Mouse (Mus musculus) T-helper 1 cell (primary cell): ENCODE data around the gene Tspan14.

ENCODE experiments used
- in situ Hi-C: fragments of 300-600 bp; cut with MboI, MseI; formaldehyde crosslinking; loops from one replicate; pipeline ENCODE4 v1.15.1; 2025; ENCODE audit warnings: high pct_unique_total_duplicates

The Tspan14 gene

DNA sequence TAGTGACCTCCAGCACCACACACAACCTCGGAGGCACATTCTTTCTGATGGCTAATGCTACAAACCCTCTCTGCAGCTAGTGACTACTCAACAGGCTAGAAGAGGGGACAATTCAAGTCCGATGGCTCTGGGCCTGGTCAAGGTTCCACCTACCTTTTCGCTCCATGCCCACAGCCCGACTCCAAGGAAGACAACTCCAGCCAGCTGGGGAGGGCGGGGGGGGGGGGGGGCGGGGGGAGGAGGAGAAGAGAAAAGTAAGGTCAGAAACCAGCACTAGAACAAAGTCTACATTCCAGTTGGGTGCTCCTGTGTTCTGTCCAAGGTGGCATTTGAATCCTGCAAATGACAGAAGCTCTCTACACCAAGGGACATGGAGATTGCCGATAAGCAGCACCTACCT, 48.1 kb downstream of the Tspan14 start:
- in situ Hi-C loops: loop anchor here (5.0 kb wide), 1 partner anchor 54 kb away; no protein-coding TSS in a partner anchor

DNA sequence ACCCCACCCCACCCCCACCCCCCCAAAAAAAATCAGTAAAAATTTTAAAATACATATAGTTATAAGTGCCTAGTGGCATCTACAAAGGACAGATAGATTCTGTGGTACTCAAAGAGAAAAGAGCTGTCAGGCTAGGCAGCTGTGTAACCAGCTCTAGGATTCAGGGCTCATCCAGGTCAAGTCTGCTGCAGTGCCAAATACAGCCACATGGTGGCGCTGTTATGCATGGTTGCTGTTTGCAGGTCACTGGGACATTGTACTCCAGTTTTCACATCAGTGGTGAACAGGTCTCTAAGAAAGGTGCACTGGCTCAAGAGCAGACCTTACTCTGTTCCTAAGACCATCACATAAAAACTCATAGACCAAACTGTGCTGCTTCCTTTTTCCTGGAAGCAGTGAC, 49.0 kb downstream of the Tspan14 start:
- in situ Hi-C loops: loop anchor here (5.0 kb wide), 1 partner anchor 55 kb away; no protein-coding TSS in a partner anchor

DNA sequence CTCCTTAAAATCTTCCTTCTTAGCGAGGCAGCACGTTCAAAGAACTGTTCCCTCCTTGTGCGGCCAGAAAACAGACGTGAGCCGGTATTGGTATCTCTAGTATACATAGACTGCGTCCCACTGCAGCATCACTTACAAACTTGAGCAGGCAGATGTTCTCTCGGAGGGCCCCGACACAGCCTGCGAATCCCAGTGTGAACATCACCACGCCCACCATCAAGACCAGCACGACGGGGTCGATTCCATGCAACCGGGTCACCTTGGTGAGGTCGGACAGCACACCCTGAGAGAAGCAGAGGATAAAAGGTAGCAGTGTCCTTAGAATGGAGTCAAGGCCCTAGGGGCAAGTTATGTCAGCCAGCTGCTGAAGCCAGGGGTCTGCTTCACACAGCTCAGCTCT, 49.9 kb downstream of the Tspan14 start:
- in situ Hi-C loops: loop anchor here (5.0 kb wide), 1 partner anchor 56 kb away; no protein-coding TSS in a partner anchor

DNA sequence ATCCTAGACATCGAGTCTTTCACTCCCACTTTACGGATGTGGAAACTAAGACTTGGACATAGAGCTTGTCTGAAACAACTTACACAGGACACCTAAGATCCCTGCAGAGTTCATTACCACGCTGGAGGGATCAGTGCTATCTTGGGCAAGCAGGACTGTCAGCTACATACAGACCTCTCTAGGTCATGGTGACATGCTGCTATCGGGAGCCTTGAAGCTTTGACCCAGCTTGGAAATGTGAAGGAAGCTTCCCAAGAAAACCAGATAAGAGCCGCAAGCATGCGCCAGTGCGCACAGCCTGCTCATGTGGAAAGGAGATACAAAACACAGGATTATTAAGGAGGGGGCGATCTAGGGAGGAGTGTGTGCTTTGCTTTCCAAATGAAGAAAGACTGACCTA, 50.8 kb downstream of the Tspan14 start:
- in situ Hi-C loops: loop anchor here (5.0 kb wide), 1 partner anchor 56 kb away; no protein-coding TSS in a partner anchor

DNA sequence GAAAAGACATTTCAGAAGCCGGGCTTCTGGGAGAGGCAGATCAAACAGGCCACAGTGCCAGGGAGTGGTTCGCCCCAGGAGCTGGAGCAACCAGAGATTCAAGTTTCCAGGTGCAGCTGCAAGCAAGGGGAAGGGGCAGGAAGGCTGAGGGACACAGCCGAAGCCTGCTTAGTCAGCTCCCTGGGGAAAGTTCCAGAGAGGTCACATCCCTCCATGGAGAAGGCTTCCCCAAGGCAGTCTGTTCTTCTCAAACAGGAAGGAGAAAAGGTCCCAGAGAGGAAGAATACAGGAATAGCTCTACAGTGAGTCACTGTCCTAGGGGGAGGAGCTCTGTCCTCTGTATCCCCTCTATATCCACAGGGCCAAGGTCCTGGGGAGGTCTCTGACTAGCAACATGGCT, 51.9 kb downstream of the Tspan14 start:
- in situ Hi-C loops: loop anchor here (5.0 kb wide), 2 partner anchors 58 to 113 kb away; no protein-coding TSS in a partner anchor

DNA sequence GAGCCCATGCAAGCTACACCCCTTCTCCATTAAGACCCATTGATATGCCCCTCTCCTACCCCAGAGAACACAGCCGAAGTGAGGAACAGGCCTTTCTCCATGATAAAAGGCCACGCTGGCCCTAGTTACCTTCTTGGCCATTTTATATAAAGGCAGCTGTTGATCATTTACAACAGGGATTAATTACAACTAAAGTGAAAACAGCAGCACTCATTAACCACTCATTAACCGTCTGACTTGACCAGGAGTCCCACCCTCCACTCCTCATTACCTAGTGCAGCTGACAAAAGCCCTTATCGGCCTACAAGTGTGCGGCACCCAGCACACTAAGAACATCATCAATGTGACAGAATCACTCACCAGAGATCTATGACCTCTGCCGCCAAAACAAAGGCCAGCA, 52.9 kb downstream of the Tspan14 start:
- in situ Hi-C loops: loop anchor here (5.0 kb wide), 1 partner anchor 114 kb away; no protein-coding TSS in a partner anchor

DNA sequence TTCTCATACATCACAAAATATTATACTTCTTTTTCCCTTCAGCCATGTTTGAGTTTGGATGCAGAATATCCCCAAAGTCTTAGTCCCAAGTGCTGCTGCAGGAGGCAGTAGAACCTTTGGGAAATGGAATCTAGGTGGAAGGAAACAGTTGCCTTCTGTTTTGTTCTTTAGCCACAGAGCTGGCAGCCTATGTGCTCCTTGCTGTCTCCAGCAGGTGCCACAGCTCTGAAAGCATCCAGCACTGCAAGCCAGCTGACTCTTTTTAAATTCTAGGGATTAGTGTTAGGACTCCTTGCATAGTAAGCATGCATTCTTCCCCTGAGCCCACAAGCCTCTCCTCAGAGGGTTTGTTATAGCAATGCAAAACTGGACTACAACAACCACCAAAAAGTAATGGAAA, 55.1 kb downstream of the Tspan14 start:
- in situ Hi-C loops: loop anchor here (5.0 kb wide), 1 partner anchor 116 kb away; no protein-coding TSS in a partner anchor

DNA sequence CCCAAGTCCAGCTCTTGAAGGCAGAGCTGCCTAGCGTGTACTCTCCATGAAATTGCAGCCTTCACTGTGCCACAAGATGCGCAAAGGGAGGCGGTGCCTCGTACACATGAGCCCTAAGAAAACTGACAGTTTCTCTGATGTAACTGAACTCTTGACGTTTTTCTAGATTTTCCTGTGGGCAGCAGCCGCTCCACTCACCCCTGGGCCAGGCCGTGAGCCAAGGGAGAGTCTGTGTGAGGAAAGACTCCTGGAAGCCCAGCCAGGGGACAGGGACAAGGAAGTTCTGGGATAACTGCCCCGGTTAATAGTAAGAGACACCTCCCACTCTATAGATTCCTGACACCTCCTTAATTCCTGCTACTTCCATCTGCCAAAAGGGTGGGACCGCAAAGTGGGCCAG, 57.8 kb downstream of the Tspan14 start:
- in situ Hi-C loops: no loop called here

DNA sequence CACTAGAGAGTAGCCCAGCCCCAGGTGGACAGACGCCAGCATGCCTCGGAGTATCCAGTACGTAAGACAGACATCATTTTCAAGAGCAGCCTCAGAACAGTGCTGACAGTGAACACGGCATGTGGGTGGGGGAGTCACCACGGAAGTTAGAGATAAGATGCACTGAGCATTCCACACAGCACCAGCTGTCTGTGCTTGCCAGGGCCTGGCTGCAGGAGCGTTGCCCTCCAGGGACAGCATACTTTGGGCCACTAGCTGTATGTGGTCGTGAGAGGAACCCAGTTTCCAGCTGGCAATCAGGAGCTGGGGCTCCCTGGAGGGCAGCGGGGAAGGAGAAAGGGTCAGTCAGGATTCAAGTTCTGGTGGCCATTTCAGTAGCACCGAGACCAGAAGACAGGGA, 59.8 kb downstream of the Tspan14 start:
- in situ Hi-C loops: no loop called here

DNA sequence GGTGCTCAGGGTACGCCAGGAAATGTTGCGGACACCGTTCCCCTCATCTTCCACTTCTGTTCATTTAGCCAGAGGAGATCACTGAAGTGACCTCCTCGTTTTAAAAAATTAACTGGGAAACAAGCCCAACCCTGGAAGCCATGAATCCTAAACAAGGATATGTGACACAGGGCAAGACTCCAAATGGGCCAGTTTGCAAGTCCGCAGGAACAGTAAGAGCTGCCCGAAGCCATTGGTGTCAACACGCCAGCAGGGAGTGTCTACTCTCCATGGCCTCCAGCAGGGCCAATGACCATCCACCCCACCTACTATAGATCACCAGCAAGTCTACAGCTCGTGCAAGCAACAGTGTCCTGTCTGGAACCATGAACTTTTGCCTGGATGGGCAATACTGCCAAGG, 60.8 kb downstream of the Tspan14 start:
- in situ Hi-C loops: no loop called here

DNA sequence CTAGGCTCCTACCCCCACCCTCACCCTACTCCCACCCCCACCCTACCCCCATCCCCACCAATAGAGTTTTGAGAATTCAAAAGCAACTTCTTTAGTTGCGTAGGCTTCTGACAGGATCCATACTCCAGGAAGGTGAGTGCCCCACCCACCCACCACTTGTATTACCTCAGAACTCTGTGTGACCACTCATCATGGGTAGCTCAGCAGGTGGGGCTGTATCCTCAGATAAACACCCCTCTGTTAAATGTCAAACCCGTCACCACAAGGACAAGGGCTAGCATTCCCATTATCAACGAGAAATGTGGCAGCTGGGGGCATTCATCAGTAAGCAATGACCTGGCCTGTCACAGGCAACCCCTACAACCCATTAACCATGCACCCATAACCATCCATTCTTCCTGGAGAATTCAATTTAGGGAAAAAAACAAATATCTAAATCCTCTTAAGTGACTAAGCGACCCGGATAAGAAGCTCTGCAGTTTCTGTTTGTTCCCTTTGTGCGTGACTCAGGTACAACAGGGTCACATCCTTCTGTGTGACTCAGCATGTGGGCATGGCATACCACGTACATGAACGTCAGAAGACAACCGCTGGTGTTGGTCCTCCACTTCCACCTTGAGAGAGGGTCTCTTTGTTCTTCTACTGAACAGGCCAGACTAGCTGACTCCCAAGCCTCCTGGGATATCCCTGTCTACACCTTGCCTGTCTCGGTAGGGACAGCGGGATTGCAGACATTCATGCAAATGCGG, 64.1 kb downstream of the Tspan14 start:
- in situ Hi-C loops: no loop called here

DNA sequence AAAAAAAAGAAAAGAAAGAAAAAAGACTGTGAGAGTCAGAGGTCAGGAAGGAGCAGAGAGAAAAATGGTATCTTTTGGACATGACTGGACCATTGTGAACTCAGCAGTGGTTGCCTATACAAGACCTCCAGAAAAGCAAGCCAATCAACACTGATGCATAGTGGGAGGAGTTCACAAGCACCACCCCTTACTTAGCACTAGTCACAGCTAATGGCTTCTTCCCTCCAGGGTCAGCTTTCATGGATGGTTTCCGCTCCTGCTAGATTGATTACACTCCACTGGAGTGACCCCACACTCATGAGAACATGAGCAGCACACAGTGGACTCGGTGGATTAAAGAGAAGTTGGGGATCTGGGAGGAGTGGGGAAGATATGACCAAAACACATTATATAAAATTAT, 66.3 kb downstream of the Tspan14 start:
- in situ Hi-C loops: no loop called here

DNA sequence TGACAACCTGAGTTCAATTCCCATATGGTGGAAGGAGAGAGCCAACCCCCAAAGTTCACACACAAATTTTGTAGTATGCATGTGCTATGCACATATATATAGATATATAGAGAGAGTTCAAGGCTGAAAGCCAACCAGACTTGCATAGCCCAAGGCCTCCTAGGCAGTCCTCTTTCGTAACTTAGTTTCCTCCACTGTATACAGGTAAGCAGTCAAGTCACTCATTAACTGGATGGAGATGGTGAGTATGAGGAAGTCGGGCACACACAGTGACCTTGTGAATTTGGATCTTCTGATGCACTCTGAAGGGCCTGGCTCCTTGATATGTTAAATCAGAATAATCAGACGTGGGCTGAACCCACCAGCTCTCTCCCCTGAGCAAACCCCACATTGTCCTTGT, 68.7 kb downstream of the Tspan14 start:
- in situ Hi-C loops: no loop called here

DNA sequence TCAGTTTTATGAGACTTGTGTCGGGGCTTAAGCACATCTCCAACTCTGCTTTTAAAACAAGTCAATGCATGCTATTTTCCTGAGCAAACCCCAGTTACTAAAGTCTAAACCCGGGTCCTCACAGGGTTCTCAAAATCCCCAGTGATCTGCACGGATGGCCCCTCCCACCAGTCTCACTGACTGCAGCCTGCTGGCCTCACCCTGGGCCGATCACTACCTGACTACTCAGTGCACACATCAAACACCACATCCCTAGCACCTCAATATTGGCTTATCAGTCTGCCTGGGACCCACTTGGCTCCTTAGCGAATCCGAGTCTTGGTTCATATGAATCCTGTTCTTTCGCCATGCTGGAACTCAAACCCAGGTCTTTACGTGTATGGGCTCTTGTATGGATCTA, 70.9 kb downstream of the Tspan14 start:
- in situ Hi-C loops: no loop called here

DNA sequence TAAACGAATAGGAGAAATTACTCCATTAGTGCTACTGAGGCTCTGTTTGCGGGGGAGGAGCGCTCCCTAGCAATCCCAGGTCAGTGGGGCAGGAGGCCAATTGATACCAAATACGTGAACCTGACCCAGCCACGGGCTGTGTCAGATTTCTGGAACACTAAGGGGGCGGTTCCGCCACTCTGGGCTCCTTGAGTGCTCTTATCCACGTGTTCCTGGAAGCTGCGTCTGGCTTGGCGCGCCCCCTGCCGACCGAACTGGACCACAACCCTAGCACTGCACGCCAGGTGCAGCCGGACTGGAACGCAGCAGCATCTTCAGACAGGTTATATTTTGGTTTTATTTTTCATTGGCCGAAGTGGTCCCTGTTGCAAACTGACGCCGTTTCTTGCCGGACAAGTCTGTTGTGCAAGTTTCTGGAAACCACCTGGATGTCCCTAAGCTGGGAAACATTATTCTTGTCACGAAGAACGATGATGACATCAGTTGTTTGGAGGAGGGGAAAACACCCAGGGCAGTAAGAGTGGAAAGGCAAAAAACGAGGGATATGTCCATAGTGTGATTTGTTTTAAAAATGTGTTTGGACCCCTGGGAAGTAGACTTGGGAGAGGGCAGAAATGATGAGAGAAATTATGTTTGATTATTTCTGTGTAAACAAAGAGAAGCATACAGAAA, 71.9 kb downstream of the Tspan14 start:
- in situ Hi-C loops: no loop called here

DNA sequence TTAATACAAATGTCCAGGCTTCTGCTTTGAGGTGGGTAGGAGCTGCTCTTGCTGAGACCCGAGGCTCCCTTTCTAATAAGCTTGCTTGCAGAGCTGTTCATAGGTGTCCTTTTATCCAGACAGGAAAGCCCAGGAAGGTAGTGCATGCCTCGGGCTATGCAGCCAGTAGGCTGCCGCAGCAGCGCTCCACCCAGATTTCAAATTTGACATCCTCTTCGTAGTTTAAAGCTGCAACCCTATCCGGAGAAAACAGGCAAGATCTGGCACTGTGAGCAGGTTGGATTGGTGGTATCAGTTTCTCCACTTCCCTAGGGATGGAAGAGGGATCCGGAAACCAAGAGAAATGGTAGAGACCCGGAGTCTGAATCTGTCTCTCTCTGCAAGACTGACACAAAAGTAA, 72.7 kb downstream of the Tspan14 start:
- in situ Hi-C loops: no loop called here

DNA sequence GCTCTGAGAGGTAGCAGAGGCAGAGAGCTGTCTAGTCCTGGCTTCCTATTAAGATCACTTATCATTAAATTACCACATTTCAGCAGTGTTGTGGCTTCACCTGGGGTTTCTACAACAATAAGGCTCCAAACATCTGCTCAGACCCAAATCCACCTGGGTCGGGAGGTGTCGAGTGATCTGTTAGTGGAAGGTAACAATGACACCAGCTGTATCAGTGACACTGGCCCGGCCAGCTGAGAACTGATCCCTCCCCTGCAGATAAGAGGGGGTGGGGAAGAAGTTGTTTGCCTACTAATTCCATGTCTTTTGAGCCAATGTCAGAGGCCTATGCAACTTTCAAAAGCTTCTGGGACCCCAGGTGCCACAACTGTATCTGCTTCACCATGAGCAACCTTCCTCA, 73.4 kb downstream of the Tspan14 start, which contains the start of gene Sh2d4b:
Sh2d4b (minus strand) TSS at position 71 of the 400 bp plus-strand sequence.
- in situ Hi-C loops: no loop called here

DNA sequence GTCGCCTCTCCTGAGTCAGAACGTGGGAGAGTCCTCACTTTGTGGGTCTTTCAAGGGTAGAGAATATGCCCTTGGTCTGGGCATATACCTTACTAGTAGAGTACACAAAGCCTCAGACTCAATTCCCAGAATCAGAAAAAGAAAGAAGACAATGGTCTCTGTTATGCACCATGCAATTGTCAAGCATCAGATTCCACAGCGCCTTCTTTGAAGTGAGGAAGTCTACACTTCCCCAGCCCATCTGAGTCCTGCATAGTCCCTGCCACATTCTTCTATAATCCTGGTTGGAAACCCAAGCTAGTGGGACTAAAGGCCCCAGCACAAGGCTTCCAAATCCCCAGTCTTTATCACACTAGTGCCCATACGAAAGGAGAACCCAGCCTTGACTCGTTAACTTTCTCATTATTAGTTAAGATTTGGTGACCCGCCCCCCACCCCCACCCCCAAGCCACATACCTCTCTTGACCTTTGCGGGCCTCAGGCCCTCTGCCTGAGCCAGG, 74.2 kb downstream of the Tspan14 start:
- in situ Hi-C loops: no loop called here

DNA sequence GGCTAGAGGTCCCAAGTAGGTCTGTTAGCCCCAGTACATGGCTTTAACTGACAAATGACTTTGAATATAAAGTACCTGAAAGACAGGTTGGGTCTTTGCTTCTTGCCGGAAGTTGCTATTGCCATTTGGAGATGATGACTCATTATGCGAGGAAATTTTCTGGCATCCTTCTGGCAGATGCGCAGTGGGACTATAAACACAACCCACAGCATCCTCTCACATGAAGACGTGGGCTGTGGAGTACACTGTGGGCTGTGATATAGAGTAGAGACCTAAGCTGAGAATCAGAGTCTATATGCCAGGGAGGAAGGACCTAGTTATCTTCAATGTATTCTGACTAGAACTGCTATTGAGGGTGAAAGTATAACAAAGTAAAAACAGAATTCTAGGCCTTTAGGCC, 75.1 kb downstream of the Tspan14 start:
- in situ Hi-C loops: no loop called here

DNA sequence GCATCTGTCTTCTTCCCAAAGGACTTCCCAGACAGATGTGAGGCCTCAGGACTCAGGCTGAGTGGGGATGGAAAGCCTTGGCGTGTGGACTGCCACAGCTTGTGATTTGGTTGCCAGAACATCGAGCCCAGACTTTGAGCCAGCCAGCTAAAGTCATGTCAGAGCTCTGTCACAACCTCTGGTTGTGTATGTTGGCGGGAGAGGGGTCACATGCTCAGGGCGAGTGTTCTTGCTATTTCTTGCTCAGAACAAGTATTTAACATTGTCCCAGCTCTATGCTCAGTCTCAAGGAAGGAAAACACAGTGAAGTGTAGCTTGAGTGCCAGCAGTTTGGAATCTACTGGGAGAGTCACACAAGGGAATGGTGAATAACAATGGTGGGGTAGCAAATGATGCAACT, 76.9 kb downstream of the Tspan14 start:
- in situ Hi-C loops: no loop called here

DNA sequence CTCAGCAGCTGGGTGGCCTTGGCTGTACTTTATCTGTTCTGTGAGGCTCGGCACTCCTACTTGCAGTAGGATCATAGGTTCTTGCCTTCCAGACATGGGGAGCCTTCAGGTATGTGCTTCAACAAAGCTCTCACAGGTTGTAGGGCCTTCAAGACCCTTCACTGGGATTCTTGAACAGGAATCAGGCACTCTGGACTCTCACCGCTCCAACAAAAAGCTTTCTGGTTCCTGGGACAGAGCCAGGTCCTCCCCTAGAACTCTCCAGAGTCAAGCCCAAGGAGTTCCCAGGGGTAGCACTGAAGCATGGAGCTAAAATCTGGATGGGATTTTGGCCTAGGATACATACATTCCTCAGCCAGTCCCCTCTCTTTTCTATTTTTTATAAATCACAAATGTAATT, 77.4 kb downstream of the Tspan14 start:
- in situ Hi-C loops: no loop called here

DNA sequence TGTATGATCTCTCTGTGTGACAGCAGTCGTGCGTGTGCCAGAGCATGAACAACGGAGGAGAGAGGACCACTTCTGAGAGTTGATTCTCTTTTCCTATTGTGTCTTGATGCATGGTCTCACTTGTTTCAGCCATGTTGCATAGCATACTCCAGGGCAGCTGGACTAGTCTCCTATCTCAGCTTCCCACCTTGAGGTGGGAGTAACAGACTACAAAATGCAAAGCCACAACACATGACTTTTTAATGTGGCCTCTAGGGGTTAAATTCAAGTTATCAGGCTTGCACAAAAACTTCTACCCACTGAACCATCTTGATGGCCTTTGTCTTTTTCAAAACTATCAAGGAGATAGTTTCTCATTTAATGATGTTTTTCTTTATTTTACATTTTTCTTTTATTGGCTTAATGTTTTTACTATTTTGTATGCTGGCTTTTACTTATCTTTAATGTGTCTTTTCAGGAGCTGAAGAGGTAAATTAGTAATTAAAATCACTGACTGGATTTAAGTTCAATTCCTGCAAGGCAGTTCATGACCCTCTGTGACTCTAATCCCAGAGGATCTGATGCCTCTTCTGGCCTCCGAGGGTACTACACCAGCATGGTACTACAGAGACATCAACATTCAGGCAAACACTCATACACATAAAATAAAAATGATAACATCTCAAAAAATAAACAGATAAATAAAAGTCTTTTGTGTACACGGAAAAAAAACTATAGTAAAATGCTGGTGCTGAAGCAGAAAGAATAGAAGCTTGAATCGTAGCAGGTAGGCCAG, 80.0 kb downstream of the Tspan14 start:
- in situ Hi-C loops: no loop called here
